Mouse (Mus musculus) cortical plate, adult 2 months (tissue): ENCODE data around the gene Gbp8.

Source experiments
- CTCF ChIP-seq: fragments of 200-500 bp; IDR thresholded peaks from 2 replicates; pipeline ENCODE4 v1.5.1; 2011; ENCODE audit warnings: mild to moderate bottlenecking, control low read depth, low read length; ENCODE audit not compliant: insufficient read depth; ENCODE audit errors: extremely low read depth
- POLR2A ChIP-seq: fragments of 200-500 bp; IDR thresholded peaks from 2 replicates; pipeline ENCODE4 v1.6.1; 2011; ENCODE audit warnings: mild to moderate bottlenecking, low read length, control low read depth; ENCODE audit not compliant: insufficient read depth; ENCODE audit errors: extremely low read depth

DNA sequence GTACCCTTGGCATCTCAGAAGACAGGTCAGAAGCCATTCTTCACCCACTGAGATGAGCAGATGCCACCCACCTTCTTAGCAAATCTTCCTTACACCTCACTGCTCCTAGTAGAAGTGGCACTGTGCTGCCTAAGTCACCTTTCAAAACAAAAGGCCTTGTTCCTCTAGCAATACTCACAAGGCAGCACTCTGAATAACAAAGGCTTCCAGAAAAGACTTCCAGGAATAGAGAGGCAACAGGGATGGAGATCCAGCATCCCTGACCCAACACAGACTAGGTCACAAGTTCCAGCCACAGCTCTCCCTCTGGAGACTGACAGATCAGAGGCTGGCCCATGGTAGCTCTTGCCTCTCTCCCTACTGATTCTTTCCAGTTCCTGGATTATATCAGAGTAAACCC lies 42.1 kb upstream of the Gbp8 start:
- TF ChIP-seq POLR2A (no peak), CTCF (no peak)
